In the genomic region with DNA sequence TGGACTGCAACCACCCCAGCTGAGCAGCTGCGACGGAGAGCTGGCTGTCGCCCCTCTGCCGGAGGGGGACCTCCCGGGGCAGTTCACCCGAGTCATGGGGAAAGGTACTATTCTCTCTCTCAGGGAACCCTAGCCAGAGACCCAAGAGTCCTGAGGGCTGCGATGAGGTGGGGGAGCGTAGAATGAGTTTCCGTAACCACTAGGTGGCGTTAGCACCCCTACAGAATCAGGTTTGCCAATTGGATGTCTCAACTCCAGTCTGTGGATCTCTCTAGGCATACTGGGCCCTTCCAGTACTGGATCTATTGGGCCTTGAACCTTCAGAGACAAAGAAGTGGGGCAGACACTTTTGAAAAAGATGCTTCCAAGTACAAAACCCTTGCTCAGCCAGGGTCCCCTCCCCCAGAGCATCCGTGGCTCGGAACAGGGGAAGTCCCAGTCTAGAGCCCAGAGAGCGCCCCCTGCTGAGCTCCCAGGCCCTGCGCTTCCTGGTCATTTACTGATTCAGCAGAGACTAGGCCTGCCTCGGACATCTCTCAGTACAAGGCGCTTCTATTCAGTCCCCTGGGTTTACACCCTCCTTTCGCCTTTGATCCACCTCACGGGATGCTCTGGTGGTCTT, we compare ENCODE assay signal across 8 mouse cellular contexts.
DNase-seq lines count a peak whose midpoint lies in the region; ATAC-seq and TF ChIP-seq lines count a peak whose summit lies in the region.

No protein-coding gene starts in this region.

- no peaks in the 10 kb centered on the region for H3K9me3 ChIP-seq in midbrain, embryonic 11.5 days (ENCODE audit: control insufficient read depth, low read length)
- no peaks in the 10 kb centered on the region for H3K9me3 ChIP-seq in midbrain, embryonic 16.5 days (replicated peaks; ENCODE audit: control insufficient read depth, low read length, poor library complexity, severe bottlenecking)

- no peak overlapping the region for H3K4me3 ChIP-seq in gastrocnemius, adult 2 months
- no peak overlapping the region for H3K4me3 ChIP-seq in midbrain, embryonic 11.5 days (ENCODE audit: low read depth, low read length)
- no peak overlapping the region for H3K4me3 ChIP-seq in midbrain, embryonic 16.5 days (ENCODE audit: low read depth, low read length)

- H3K27me3 ChIP-seq in midbrain, embryonic 11.5 days (ENCODE audit: control insufficient read depth, insufficient read depth, low read length): no peaks in the 10 kb centered on the region
- H3K27me3 ChIP-seq in midbrain, embryonic 16.5 days (ENCODE audit: control insufficient read depth, insufficient read depth, low read depth, low read length): no peaks in the 10 kb centered on the region

- DNase-seq in gastrocnemius, adult 2 months: peak; percentile 66
- DNase-seq in gastrocnemius, postnatal 25 days: no peak
- peak; percentile 90 for DNase-seq in midbrain, embryonic 11.5 days (ENCODE audit: low spot score, missing footprints)
- DNase-seq in adrenal gland, postnatal 36 days: peak; percentile 28 to 56
- DNase-seq in kidney, postnatal 14 days: peak; percentile 29
- DNase-seq in spleen, postnatal 36 days (ENCODE audit: low spot score in 2 of 2): no peak
- no peak for DNase-seq in urinary bladder, postnatal 10 days (ENCODE audit: low spot score)

- peak; percentile 62 for TF ChIP-seq CTCF in gastrocnemius, adult 2 months (IDR thresholded peaks at IDR 0.05)

- 61% methylated on average over 18 of the region's 18 CpGs for WGBS in midbrain, embryonic 11.5 days
- 65% methylated on average over 18 of the region's 18 CpGs for WGBS in midbrain, embryonic 16.5 days

- ATAC-seq in midbrain, embryonic 11.5 days (ENCODE audit: low FRiP score): no peak
- no peak for ATAC-seq in midbrain, embryonic 16.5 days

- no peaks in the 10 kb centered on the region; the same call in 1 of the 2 replicates for H3K36me3 ChIP-seq in midbrain, embryonic 11.5 days (ENCODE audit: control insufficient read depth, insufficient read depth, low read length)
- no peaks in the 10 kb centered on the region for H3K36me3 ChIP-seq in midbrain, embryonic 16.5 days (ENCODE audit: control insufficient read depth, insufficient read depth, low read length)

- no peak overlapping the region for H3K4me2 ChIP-seq in midbrain, embryonic 11.5 days
- H3K4me2 ChIP-seq in midbrain, embryonic 16.5 days (ENCODE audit: low read length): no peak overlapping the region

- no peaks in the 10 kb centered on the region for H3K4me1 ChIP-seq in midbrain, embryonic 11.5 days (ENCODE audit: control insufficient read depth, insufficient read depth, low read length)
- no peaks in the 10 kb centered on the region for H3K4me1 ChIP-seq in midbrain, embryonic 16.5 days (ENCODE audit: control insufficient read depth, insufficient read depth, low read length)

- H3K9ac ChIP-seq in midbrain, embryonic 11.5 days (ENCODE audit: low read length): no peak overlapping the region
- H3K9ac ChIP-seq in midbrain, embryonic 16.5 days (ENCODE audit: low read depth, low read length): no peak overlapping the region

- intact Hi-C loops in gastrocnemius, adult 2 months (cut with DNase I): no loop called here

- no peak overlapping the region for H3K27ac ChIP-seq in gastrocnemius, adult 2 months
- no peak overlapping the region for H3K27ac ChIP-seq in midbrain, embryonic 11.5 days (ENCODE audit: low read depth, low read length)
- H3K27ac ChIP-seq in midbrain, embryonic 16.5 days (ENCODE audit: low read length): no peak overlapping the region

Comparison
In these comparisons a context has a peak if more than half of its experiments do, and no peak if none do; other contexts are left out.
1. DNase-seq: peak in gastrocnemius, adult 2 months (single experiment), midbrain, embryonic 11.5 days (single experiment), adrenal gland, postnatal 36 days (2 of 2) and kidney, postnatal 14 days (single experiment); none in gastrocnemius, postnatal 25 days (single experiment), spleen, postnatal 36 days (0 of 2) and urinary bladder, postnatal 10 days (single experiment).